Mouse (Mus musculus) ovary, postnatal 36 days (tissue): Measurements from ENCODE around the gene Ap4e1.
"Not testable (repeated sequence)": the region's sequence is repeated elsewhere in the genome, so short reads cannot be mapped to it uniquely, and the experiment has no call there.

Source experiments
- DNase-seq: peaks from one replicate; pipeline ENCODE4 v3.0.0; 2022; ENCODE audit warnings: low spot score, mixed read lengths

Ap4e1 gene

GRCm38 (mm10) chr2:127077611-127078010, 69.1 kb downstream of the Ap4e1 start:
- no peak for DNase-seq

- not testable (repeated sequence) for DNase-seq
Observed at GRCm38 (mm10) chr2:127079066-127079465, 70.5 kb downstream of the Ap4e1 start.

GRCm38 (mm10) chr2:127079881-127080590, 71.5 kb downstream of the Ap4e1 start:
- DNase-seq: no peak

- DNase-seq: no peak
Observed at GRCm38 (mm10) chr2:127080591-127081218, 72.2 kb downstream of the Ap4e1 start.

- no peak for DNase-seq
Observed at GRCm38 (mm10) chr2:127086235-127086634, 77.7 kb downstream of the Ap4e1 start.

- not testable (repeated sequence) for DNase-seq
Observed at GRCm38 (mm10) chr2:127090151-127090550, 81.6 kb downstream of the Ap4e1 start.

- no peak for DNase-seq
Observed at GRCm38 (mm10) chr2:127092000-127092399, 83.5 kb downstream of the Ap4e1 start.

- DNase-seq: no peak
Observed at GRCm38 (mm10) chr2:127108986-127109385, 100.5 kb downstream of the Ap4e1 start.
